Mouse (Mus musculus): ENCODE data around the gene Ccdc157.
"Not testable (repeated sequence)": the region's sequence is repeated elsewhere in the genome, so short reads cannot be mapped to it uniquely, and the experiment has no call there.

Gene Ccdc157

DNA sequence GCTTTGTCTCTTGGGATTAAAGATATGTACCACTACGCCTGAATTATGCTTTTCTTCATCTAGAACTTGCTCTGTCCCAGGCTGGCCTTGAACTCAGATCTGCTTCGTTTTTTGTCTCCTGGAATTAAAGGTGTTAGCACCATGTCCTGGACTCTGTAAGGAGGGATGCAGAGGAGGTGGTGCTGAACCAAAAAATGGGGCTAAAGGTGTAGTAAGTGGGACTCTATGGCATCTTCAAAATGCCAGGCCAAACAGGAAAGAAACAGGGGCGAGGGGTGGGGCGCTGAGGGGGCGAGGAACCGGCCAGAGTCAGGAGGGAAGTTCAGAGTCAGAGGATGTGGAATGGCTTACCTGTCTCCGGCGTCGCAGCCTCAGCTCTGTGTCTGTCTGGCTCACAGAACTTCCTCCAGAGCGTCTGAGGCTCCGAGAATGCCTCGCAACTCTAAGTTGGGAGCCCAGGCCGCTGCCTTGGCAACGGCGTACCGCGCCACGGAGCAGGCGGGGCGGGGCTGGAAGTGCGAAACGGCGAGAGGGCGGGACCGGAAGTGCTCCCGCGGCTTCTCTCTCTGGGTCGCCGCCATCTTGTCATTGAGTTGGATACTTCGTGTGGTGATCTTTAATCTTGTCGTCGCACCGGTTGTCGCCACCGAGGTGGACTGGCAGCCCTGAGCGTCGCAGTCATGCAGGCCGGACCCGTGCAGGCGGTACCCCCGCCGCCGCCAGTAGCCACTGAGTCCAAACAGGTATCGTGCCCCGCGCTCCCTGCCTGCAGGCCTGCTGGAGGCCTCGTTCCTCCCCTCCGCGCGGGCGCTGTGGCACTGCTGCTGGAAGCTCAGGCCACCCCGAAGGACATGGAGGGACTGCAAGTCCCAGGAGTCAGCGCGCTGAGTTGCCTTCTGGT is at the start of gene Ccdc157, which contains the start of gene Sf3a1:
TSS of gene Ccdc157 (minus strand) at position 486 of the 901 bp plus-strand sequence.
TSS of gene Sf3a1 (plus strand) at position 543 of the 901 bp plus-strand sequence.
- DNase-seq (ENCODE audit: low spot score): peak; percentile 91

DNA sequence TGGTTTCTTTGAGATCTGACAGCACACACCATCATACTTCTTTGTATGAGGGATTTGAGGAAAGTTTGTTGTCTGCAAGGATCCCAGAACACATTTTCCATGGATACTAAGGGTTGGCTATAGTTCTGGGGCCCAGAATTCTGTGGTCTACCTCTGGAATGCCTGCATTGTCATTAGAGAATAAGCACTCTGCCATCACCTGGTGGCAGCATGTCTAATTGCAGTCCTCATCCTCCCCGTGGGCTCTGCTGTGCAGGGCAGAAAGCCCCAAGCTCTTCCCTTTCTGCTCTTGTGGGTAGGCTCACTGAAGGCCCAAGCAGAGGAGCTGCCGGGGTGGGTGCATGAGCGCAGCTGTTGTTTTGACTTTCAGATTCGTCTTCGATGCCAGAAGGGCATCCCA is 49.5 kb upstream of the Ccdc157 start:
- DNase-seq (ENCODE audit: low spot score): no peak

GRCm38 (mm10) chr11:4207655-4208054 is 47.6 kb upstream of the Ccdc157 start:
- DNase-seq (ENCODE audit: low spot score): no peak

GRCm38 (mm10) chr11:4206563-4206962 is 46.5 kb upstream of the Ccdc157 start:
- DNase-seq (ENCODE audit: low spot score): no peak

DNA sequence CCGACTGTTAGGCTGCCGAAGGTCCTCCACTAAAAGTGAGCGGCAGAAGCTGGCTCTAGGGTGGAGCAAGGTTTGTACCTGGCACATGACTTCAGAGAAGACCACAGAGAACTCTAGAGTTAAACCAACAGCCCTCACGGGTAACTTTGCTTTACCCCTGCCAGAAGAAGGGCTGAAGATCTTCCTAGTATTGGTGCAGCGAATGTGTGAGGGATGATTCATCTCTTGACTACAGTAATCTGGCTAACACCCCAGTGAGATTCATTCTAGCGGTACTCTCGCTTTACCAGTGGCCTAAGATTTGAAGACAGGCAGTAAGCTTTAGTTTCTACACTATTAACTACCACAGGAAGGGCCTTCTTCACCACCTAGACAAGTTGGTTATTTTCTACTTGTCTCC is 45.9 kb upstream of the Ccdc157 start:
- no peak for DNase-seq (ENCODE audit: low spot score)

- DNase-seq (ENCODE audit: low spot score): no peak
Observed at GRCm38 (mm10) chr11:4205097-4205655, 45.1 kb upstream of the Ccdc157 start.

- DNase-seq (ENCODE audit: low spot score): no peak
Observed at GRCm38 (mm10) chr11:4203705-4204074, 43.6 kb upstream of the Ccdc157 start.

- no peak for DNase-seq (ENCODE audit: low spot score)
Observed at GRCm38 (mm10) chr11:4202995-4203704, 43.1 kb upstream of the Ccdc157 start.

DNA sequence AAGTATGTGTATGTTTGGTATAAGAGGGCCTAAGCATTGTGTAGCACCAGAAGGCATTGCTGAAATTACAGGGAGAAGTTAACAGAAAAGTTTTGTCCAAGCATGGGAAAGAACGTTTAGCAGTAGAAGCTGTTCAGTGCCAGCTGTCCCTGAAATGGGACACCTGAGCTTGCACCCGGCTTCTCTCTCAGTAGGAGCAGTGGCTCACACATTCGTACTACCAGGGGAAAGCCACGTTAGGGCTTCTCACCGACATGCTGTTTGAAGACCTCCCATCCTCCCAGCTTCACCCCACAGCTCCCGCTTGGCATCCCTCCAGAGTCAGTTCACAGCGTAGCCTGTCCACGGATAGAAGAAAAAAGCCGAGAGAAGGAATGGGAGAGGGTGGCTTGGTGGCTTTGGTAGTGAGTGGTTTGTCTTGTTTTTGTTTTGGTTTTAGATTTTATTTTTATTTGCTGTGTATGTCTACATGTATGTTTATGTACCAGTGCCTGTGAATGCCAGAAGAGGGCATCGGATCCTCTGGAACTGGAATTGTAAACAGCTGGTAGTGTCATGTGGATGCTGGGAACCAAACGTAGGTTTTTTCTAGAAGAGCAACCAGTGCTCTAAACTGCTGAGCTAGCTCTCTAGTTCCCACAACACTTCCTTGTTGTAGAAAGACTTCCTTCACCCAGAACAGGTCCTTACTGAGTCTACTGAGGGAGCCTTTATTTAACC is 42.0 kb upstream of the Ccdc157 start:
- DNase-seq (ENCODE audit: low spot score): no peak

- DNase-seq (ENCODE audit: low spot score): no peak
Observed at GRCm38 (mm10) chr11:4197691-4198090, 37.6 kb upstream of the Ccdc157 start.

GRCm38 (mm10) chr11:4196636-4197035 is 36.5 kb upstream of the Ccdc157 start:
- DNase-seq (ENCODE audit: low spot score): peak; percentile 83

- no peak for DNase-seq (ENCODE audit: low spot score)
Observed at GRCm38 (mm10) chr11:4195597-4196031, 35.5 kb upstream of the Ccdc157 start.

DNA sequence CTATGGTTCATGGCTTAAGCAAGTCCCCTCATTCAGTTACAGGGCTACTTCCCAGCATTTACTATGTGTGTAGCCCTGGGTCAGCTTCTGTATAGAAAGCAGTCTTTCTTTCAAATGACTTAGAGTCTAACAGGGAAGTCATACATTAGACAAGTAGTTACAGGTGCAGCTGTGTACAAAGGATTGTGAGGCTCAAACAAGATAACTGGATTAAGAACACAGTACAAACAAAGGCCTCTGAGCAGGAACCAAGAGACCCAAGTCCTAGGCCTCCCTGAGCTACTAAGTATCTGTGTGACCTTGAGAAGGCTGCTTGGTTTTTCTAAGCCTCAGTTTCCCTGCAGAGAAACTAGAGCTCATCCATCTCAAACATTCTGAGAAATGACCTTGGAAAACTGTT is 33.3 kb upstream of the Ccdc157 start:
- no peak for DNase-seq (ENCODE audit: low spot score)

DNA sequence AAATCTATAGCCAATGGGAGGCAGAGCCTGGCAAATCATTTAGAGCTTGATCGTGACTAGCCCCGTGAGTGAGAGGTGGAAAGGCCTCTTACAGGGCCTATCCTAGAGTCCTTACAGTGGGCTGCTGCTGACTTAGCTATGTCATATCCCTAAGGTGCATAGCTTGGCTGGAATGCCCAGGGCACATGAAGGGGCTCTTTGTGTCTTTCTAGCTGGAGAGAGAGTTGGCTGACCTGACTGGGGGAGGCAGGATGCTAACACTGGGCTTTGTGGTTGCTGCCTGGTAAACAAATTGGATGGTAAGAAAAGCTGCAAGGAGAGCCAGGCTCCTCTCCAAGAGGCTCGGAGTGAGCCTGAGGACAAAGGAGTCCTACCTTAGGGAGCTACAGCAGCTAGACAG is 32.7 kb upstream of the Ccdc157 start:
- no peak for DNase-seq (ENCODE audit: low spot score)

- DNase-seq (ENCODE audit: low spot score): no peak
Observed at GRCm38 (mm10) chr11:4190677-4191076, 30.6 kb upstream of the Ccdc157 start.

- peak; percentile 77 for DNase-seq (ENCODE audit: low spot score)
Observed at GRCm38 (mm10) chr11:4189182-4189581, 29.1 kb upstream of the Ccdc157 start.

GRCm38 (mm10) chr11:4187318-4187700 is 27.2 kb upstream of the Ccdc157 start:
- no peak for DNase-seq (ENCODE audit: low spot score)

DNA sequence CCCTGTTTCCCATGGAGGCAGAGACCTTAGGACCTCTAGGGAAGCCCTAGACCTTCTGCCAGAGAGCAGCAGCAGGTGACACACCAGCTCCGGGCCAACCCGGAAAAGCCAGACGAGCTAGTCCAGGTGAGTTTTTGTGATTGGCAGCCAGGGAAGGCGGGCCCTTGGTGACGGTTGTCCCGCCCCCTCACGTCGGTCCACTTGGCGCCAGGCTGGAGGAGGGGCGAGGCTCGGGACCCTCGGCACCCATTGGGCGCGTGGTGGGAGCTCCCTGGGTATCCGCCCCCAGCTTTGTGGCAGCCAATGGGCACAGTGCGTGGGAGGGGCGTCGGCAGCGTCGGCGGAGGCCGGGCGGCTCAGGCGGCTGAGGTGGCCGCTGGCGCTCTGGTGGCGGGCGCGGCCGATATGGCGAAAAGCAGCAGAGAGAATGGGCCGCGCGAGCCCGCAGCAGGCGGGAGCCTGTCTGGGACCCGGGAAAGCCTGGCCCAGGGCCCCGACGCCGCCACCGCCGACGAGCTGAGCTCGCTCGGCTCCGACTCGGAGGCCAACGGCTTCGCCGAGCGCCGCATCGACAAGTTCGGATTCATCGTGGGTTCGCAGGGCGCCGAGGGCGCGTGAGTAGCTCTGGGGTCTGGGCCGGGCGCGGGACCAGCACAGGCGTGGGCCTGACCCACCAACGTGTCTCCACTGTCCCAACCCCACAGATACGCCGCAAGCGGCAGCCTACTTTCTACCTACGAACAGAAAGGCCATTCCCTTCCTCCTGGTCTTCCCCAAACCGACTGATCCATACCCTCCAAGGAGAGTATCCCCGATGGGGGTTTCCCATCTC is 26.6 kb upstream of the Ccdc157 start, which contains the start of gene Tbc1d10a:
TSS of gene Tbc1d10a (plus strand) at position 304 of the 832 bp plus-strand sequence.
- peak; percentile 99 for DNase-seq (ENCODE audit: low spot score)

DNA sequence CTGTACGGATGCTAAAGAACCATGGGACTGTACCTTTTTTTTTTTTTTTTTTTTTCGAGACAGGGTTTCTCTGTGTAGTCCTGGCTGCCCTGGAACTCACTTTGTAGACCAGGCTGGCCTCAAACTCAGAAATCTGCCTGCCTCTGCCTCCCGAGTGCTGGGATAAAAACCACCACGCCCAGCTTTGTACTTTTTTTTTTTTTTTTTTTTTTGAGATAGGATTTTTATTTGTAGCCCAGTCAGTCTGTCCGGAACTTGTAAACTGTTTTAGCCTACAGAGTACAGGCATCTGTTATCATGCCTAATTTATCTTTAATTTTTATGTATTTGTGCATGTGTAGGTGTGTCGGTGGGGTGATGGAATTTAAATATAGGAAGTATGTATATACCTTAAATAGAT is 25.4 kb upstream of the Ccdc157 start:
- not testable (repeated sequence) for DNase-seq (ENCODE audit: low spot score)

DNA sequence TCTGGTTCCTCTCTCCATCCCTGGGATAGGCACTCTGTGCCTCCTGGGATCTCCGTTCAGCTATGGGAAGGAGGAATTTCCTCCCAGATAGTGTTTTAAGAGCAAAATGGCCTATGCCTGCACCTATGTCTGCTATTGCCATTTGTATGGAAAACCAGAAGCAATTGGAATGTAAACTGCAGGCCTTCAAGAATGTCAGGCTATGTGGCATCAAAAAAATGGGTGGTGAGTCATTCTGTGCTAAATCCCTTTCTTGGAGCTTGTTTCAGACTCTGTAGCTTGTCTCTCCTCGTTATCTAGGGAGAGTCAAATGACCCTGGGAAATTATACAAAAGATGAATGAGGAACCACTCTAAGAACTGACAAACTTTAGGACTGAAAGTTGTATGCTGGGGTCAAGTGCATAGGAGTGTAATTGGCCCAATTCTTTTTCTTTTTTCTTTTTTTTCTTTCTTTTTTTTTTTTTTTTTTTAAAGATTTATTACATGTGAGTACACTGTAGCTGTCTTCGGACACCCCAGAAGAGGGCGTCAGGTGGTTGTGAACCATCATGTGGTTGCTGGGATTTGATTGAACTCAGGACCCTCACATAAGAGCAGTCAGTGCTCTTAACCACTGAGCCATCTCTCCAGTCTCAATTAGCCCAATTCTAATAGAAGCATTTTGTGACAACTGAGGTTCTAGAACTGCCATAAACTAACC is 24.3 kb upstream of the Ccdc157 start:
- DNase-seq (ENCODE audit: low spot score): no peak

All from yolk sac, embryonic 10.5 days (tissue).